Mouse (Mus musculus) forebrain, postnatal 0 days (tissue): ENCODE measurements at regions not wholly inside any gene's neighbourhood (a gene's known extent, or its start where the extent isn't known, plus 50 kb on each side); places are given as distances from the start of the nearest gene placed in this dataset.
A peak's percentile ranks its signal among the peaks of the same experiment; 100 is the strongest.

Source experiments
- ATAC-seq: fragments of 200-750 bp; cut with Nextera tagmentation; 2 replicates; pipeline ENCODE4 v1.8.0; 2017; ENCODE audit warnings: mild to moderate bottlenecking, moderate library complexity
- DNase-seq: peaks from one replicate; pipeline ENCODE4 v3.0.0-alpha.2; 2015
- H3K27ac ChIP-seq: fragments of 300-500 bp; sonication (generic); 2 replicates; pipeline ENCODE4 v1.5.1; 2014; ENCODE audit warnings: low read depth, mild to moderate bottlenecking, antibody characterized with exemption, low read length, moderate library complexity, mixed read lengths
- H3K27me3 ChIP-seq: fragments of 300-500 bp; sonication (generic); 2 replicates; pipeline ENCODE4 v1.6.1; 2014; ENCODE audit warnings: mild to moderate bottlenecking, low read length, mixed read lengths; ENCODE audit not compliant: insufficient read depth
- H3K36me3 ChIP-seq: fragments of 300-500 bp; sonication (generic); 2 replicates; pipeline ENCODE4 v1.6.1; 2014; ENCODE audit warnings: mild to moderate bottlenecking, moderate library complexity; ENCODE audit not compliant: insufficient read depth
- H3K4me1 ChIP-seq: fragments of 300-500 bp; sonication (generic); 2 replicates; pipeline ENCODE4 v1.6.1; 2014; ENCODE audit warnings: antibody characterized with exemption; ENCODE audit not compliant: insufficient read depth
- H3K4me2 ChIP-seq: fragments of 300-500 bp; sonication (generic); 2 replicates; pipeline ENCODE4 v1.6.1; 2014; ENCODE audit warnings: low read depth, mild to moderate bottlenecking, moderate library complexity
- H3K4me3 ChIP-seq: fragments of 300-500 bp; sonication (generic); 2 replicates; pipeline ENCODE4 v1.5.1; 2014; ENCODE audit warnings: low read depth, low read length, mixed read lengths
- H3K9ac ChIP-seq: fragments of 300-500 bp; sonication (generic); 2 replicates; pipeline ENCODE4 v1.6.1; 2014; ENCODE audit warnings: mild to moderate bottlenecking
- H3K9me3 ChIP-seq: fragments of 300-500 bp; sonication (generic); 2 replicates; pipeline ENCODE4 v1.6.1; 2016; ENCODE audit warnings: low read length
- CTCF ChIP-seq: sonication (generic); IDR thresholded peaks from 2 replicates; pipeline ENCODE4 v1.5.1; 2016; ENCODE audit warnings: antibody characterized with exemption, control low read depth, low read depth
- WGBS: fragments of 180-500 bp; shearing (Covaris S2); extraction: QIAGEN DNeasy Blood & Tissue Kit; methylation state at CpG from one replicate; pipeline ENCODE4 v1.1.7; 2014; 5-methylcytosine and 5-hydroxymethylcytosine counted together

DNA sequence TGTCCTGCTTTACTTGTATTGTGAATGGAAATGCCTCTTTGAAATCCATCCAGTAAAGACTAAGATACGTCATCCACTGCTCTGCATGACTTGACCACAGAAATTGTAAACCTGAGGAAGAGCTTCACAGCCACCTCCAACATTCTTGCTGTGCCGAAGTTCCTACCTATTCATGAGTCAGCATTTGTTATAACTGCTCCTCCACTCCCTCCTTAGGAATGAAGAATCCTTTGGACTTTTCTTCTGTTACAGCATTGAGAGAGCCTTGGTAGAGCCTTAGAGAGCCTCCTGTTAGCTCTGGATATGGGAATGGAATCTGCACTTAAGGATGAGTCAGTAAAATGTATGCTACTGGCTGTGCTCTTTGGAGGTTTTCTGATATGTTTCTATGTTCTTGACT lies 750.5 kb upstream of the Gcfc2 start:
- no peak for TF ChIP-seq CTCF
- Histone ChIP-seq H3K27me3 (no peaks in the 10 kb centered on the region), H3K9ac (no peak overlapping the region), H3K4me3 (no peak overlapping the region), H3K4me1 (no peaks in the 10 kb centered on the region), H3K4me2 (no peak overlapping the region), H3K36me3 (no peaks in the 10 kb centered on the region), H3K9me3 (no peaks in the 10 kb centered on the region), H3K27ac (no peak overlapping the region)
- ATAC-seq (no peak), DNase-seq (no peak)
- WGBS = 77% methylated on average over 2 of the region's 2 CpGs

DNA sequence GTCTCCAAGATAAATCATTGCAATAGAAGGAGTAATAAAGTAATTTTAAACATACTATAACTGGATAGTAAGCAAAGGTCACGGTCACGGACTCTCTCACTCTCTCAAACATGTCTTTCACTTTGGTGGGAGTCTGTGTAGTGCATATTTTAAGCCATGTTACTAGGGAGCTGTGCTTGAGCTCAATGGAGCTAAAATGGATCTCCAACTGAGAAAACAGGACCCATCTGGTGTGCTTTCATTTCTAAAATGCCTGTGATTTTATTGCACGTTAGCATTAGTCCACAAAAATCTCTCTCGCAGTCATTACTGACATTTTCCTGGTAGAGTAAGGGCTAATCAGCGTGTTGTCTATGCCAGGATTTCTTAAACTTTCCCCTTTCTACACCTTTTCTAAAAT lies 733.3 kb upstream of the Gcfc2 start:
- Histone ChIP-seq H3K4me3 (no peak overlapping the region), H3K4me1 (no peaks in the 10 kb centered on the region), H3K27ac (no peak overlapping the region), H3K9ac (no peak overlapping the region), H3K36me3 (no peaks in the 10 kb centered on the region), H3K27me3 (no peaks in the 10 kb centered on the region), H3K9me3 (no peaks in the 10 kb centered on the region), H3K4me2 (no peak overlapping the region)
- ATAC-seq = peak; percentile 69
- TF ChIP-seq CTCF = no peak
- DNase-seq = peak; percentile 24
- 65% methylated on average over 5 of the region's 5 CpGs for WGBS

DNA sequence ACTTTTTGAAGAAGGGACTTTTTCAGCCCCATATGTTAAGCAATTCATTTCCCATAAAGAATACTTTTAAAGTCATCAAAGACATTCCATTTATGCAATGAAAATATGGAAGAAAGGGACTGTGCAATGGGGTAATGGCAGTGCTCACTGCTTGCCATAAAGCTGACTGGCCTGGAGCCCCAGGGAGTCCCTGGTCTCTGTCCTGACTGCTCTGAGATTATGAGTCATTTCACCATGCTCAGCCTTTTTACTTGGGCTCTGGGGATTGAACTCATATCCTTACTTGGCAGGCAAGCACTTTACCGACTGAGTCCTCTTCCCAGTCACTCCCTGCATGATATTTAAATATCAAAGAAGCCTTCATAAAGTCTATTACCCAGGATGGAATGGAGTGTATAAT lies 712.9 kb upstream of the Gcfc2 start:
- WGBS = 53% methylated on average over 1 of the region's 1 CpGs
- H3K27ac ChIP-seq = no peak overlapping the region
- ATAC-seq (no peak), DNase-seq (no peak)
- no peak overlapping the region for H3K4me2 ChIP-seq
- H3K9me3 ChIP-seq = no peaks in the 10 kb centered on the region
- H3K4me1 ChIP-seq = no peaks in the 10 kb centered on the region
- no peak for TF ChIP-seq CTCF
- no peaks in the 10 kb centered on the region; the same call in 1 of the 2 replicates for H3K27me3 ChIP-seq
- no peak overlapping the region for H3K9ac ChIP-seq
- no peak overlapping the region for H3K4me3 ChIP-seq
- no peaks in the 10 kb centered on the region for H3K36me3 ChIP-seq

DNA sequence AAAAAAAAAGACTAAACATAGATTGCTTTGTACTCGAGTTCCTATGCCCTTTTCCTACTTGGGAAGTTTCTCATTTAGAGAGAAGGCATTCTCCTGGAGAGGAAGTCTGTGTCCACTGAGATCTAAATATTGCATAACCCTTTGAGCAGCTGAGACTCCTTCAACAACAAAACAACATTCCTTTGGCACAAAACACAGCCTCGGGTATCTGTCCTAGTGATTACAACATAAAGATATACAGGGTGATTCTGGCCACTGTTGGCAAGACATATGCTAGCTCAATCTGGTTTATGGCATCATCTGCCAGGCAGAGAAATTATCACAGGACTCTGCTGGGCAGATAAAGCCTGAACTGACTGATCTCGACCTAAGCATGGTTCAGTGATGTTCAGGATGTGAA lies 692.7 kb upstream of the Gcfc2 start:
- DNase-seq (no peak), ATAC-seq (no peak)
- Histone ChIP-seq H3K9me3 (no peaks in the 10 kb centered on the region), H3K36me3 (no peaks in the 10 kb centered on the region), H3K4me3 (no peak overlapping the region), H3K27me3 (no peaks in the 10 kb centered on the region), H3K9ac (no peak overlapping the region), H3K4me2 (no peak overlapping the region), H3K4me1 (no peaks in the 10 kb centered on the region), H3K27ac (no peak overlapping the region)
- 57% methylated on average over 3 of the region's 3 CpGs for WGBS
- no peak for TF ChIP-seq CTCF

DNA sequence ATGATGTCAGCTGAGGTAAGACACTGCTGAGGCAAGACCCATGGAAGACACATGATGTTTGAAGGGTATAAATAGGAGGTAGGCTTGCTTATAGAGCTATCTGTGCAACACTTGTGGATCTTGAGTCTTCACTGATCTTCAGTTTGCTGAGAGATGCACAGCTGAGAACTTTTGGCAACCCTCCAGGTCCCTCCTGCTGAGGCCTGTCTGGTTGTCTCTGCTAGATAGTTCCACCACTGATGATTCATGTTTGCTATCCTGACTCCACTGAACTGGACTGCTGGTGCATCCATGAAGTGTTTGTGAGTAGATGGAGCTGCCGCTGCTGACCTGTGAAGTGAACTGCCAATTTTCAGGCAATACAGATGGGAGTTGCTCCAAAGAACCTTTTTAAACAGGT lies 663.6 kb upstream of the Gcfc2 start:
- Histone ChIP-seq H3K27me3 (no peaks in the 10 kb centered on the region), H3K9ac (no peak overlapping the region), H3K36me3 (no peaks in the 10 kb centered on the region), H3K27ac (no peak overlapping the region), H3K9me3 (no peaks in the 10 kb centered on the region), H3K4me2 (no peak overlapping the region), H3K4me3 (no peak overlapping the region), H3K4me1 (no peaks in the 10 kb centered on the region)
- ATAC-seq (no peak), DNase-seq (no peak)
- no peak for TF ChIP-seq CTCF
- WGBS = 100% methylated on average over 1 of the region's 1 CpGs
